Mouse (Mus musculus) stomach, postnatal 0 days (tissue): ENCODE results near the gene Tdrd3.

Source experiments
- CTCF ChIP-seq: IDR thresholded peaks from 2 replicates; pipeline ENCODE4 v1.5.1; 2016; ENCODE audit warnings: antibody characterized with exemption, low read depth, mild to moderate bottlenecking, moderate library complexity
- EP300 ChIP-seq: optimal IDR thresholded peaks from 2 replicates; pipeline ENCODE3; 2016; ENCODE audit warnings: antibody characterized with exemption

GRCm38 (mm10) chr14:87427032-87427431, 10.6 kb downstream of the Tdrd3 start:
- TF ChIP-seq CTCF, result no peak
- no peak for TF ChIP-seq EP300
